Mouse (Mus musculus) spleen, adult 2 months (tissue): ENCODE data around the gene Ucp1.

Experiments used
- CTCF ChIP-seq: fragments of 200-500 bp; IDR thresholded peaks from 2 replicates; pipeline ENCODE4 v1.5.1; 2011; ENCODE audit warnings: mild to moderate bottlenecking, inconsistent platforms; ENCODE audit not compliant: insufficient read depth, insufficient read length, insufficient replicate concordance; ENCODE audit errors: extremely low read depth
- POLR2A ChIP-seq: fragments of 200-500 bp; IDR thresholded peaks from 2 replicates; pipeline ENCODE4 v1.6.1; 2011; ENCODE audit warnings: low read depth, low read length, inconsistent platforms

DNA sequence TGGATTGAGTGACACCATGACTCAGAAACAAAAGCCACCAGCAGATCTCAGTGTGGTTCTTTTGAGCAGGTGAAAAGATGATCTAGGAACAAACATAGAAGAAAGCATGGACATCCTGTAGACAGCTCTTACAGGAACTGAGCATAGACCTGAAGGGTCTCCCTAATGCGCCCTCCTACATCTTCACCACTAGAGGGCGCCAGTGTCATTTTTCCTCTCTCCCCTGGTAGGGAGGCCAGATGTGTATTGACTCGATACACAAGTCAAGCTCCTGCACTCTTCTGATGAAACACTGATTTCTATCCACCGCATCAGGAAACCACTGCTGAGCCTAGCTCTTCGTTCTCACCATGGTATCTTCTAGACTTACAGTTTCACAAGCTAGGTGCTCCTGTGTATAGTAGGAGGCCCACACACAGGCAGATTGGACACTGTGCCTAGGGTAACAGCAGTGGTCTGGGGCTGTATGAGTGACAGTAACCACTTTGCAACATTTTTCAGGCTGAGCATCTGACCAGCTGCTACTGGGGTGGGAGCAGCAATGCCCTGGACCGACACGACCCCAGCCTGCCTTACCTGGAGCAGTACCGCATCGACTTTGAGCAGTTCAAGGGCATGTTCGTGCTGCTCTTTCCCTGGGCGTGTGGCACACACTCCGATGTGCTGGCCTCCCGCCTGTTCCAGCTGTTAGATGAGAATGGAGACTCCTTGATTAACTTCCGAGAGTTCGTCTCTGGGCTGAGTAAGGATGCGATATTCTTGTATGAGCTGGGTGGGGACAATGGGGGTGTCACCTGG, 29.5 kb upstream of the Ucp1 start:
- peak; percentile 72; the same call in 1 of the 2 replicates for TF ChIP-seq CTCF
- no peak for TF ChIP-seq POLR2A
